Mouse (Mus musculus) midbrain, embryonic 15.5 days (tissue): Measurements from ENCODE around the gene Os9. TPM values are rescaled to one million over a fixed set of nuclear protein-coding genes. Genes with fewer than 3 reads are reported as not detected.

Experiments used
- ATAC-seq: fragments of 200-750 bp; cut with Nextera tagmentation; replicated peaks from 2 replicates; pipeline ENCODE4 v1.8.0; 2017; ENCODE audit warnings: moderate TSS enrichment
- H3K27ac ChIP-seq: fragments of 300-500 bp; sonication (generic); 2 replicates; pipeline ENCODE4 v1.5.1; 2015; ENCODE audit warnings: mild to moderate bottlenecking, inconsistent platforms
- H3K27me3 ChIP-seq: fragments of 300-500 bp; sonication (generic); replicated peaks from 2 replicates; pipeline ENCODE4 v1.6.1; 2015; ENCODE audit warnings: inconsistent platforms
- H3K36me3 ChIP-seq: fragments of 300-500 bp; sonication (generic); replicated peaks from 2 replicates; pipeline ENCODE4 v1.6.1; 2015; ENCODE audit warnings: inconsistent platforms
- H3K4me1 ChIP-seq: fragments of 300-500 bp; sonication (generic); 2 replicates; pipeline ENCODE4 v1.6.1; 2015; ENCODE audit warnings: inconsistent platforms
- H3K4me2 ChIP-seq: fragments of 300-500 bp; sonication (generic); 2 replicates; pipeline ENCODE4 v1.6.1; 2015; ENCODE audit warnings: inconsistent platforms, mild to moderate bottlenecking, moderate library complexity
- H3K4me3 ChIP-seq: fragments of 300-500 bp; sonication (generic); 2 replicates; pipeline ENCODE4 v1.5.1; 2015; ENCODE audit warnings: mild to moderate bottlenecking, inconsistent platforms
- H3K9ac ChIP-seq: fragments of 300-500 bp; sonication (generic); 2 replicates; pipeline ENCODE4 v1.6.1; 2015; ENCODE audit warnings: mild to moderate bottlenecking, inconsistent platforms
- H3K9me3 ChIP-seq: fragments of 300-500 bp; sonication (generic); 2 replicates; pipeline ENCODE4 v1.6.1; 2016; ENCODE audit warnings: inconsistent platforms
- WGBS: fragments of 180-500 bp; shearing (Covaris S2); methylation state at CpG from one replicate; pipeline ENCODE4 v1.1.7; 2015; ENCODE audit warnings: mixed read lengths; 5-methylcytosine and 5-hydroxymethylcytosine counted together
- polyA plus RNA-seq: library from polyadenylated mRNA; unstranded; fragments of >200 nt; fragmentation: Nextera tagmentation; extraction: Ambion mirVana; gene quantifications from 2 replicates; pipeline ENCODE4 v1.2.1, GENCODE M21; 2015

The Os9 gene
- polyA plus RNA-seq, 1 experiment from 2014 or later: 135 TPM

- Histone ChIP-seq H3K9me3 (no peaks in the 10 kb centered on the region), H3K36me3 (0 out of 2 replicates have a peak, but pooled peaks cover 2% of the 10 kb centered on the region), H3K27me3 (no peaks in the 10 kb centered on the region), H3K4me2 (peak overlapping the region; percentile 97), H3K9ac (peak overlapping the region; percentile 41), H3K4me1 (peaks cover 34% of the 10 kb centered on the region), H3K4me3 (peak overlapping the region; percentile 25), H3K27ac (peak overlapping the region; percentile 86)
- WGBS: 5% methylated on average over 4 of the region's 4 CpGs
- no peak for ATAC-seq
These were observed 2.5 kb upstream of the Os9 start for GRCm38 (mm10) chr10:127123436-127123805.

- Histone ChIP-seq H3K9ac (peak overlapping the region; percentile 41), H3K4me2 (peak overlapping the region; percentile 97), H3K27ac (peak overlapping the region; percentile 86), H3K4me3 (peak overlapping the region; percentile 25), H3K27me3 (no peaks in the 10 kb centered on the region), H3K9me3 (no peaks in the 10 kb centered on the region), H3K36me3 (0 out of 2 replicates have a peak, but pooled peaks cover 2% of the 10 kb centered on the region), H3K4me1 (peaks cover 34% of the 10 kb centered on the region)
- WGBS: 5% methylated on average over 13 of the region's 13 CpGs
- ATAC-seq: peak; percentile 31; the same call in 1 of the 2 replicates
These were observed 2.0 kb upstream of the Os9 start for GRCm38 (mm10) chr10:127122784-127123435.

- 0 out of 2 replicates have a peak, but pooled peaks cover 6% of the 10 kb centered on the region for H3K36me3 ChIP-seq
- 84% methylated on average over 3 of the region's 3 CpGs for WGBS
- H3K27me3 ChIP-seq: no peaks in the 10 kb centered on the region
- H3K27ac ChIP-seq: peak overlapping the region; percentile 86
- peaks cover 34% of the 10 kb centered on the region for H3K4me1 ChIP-seq
- H3K9ac ChIP-seq: peak overlapping the region; percentile 44
- peak overlapping the region; percentile 97 for H3K4me2 ChIP-seq
- H3K9me3 ChIP-seq: no peaks in the 10 kb centered on the region
- ATAC-seq: no peak
- peak overlapping the region; percentile 88 for H3K4me3 ChIP-seq
These were observed 1.1 kb upstream of the Os9 start for GRCm38 (mm10) chr10:127122018-127122417.

GRCm38 (mm10) chr10:127120301-127121065 is 448 bp downstream of the Os9 start:
- Histone ChIP-seq H3K4me3 (peak overlapping the region; percentile 88), H3K9ac (peak overlapping the region; percentile 86)
- 2% methylated on average over 34 of the region's 34 CpGs for WGBS

GRCm38 (mm10) chr10:127119229-127119628 is 1.7 kb downstream of the Os9 start:
- Histone ChIP-seq H3K27me3 (no peaks in the 10 kb centered on the region), H3K4me1 (peaks cover 34% of the 10 kb centered on the region), H3K4me3 (no peak overlapping the region), H3K36me3 (peaks cover 11% of the 10 kb centered on the region; the same call in 1 of the 2 replicates), H3K9me3 (no peaks in the 10 kb centered on the region), H3K27ac (no peak overlapping the region), H3K4me2 (no peak overlapping the region), H3K9ac (no peak overlapping the region)
- WGBS: 92% methylated on average over 10 of the region's 10 CpGs
- no peak for ATAC-seq

More at GRCm38 (mm10) chr10:127120301-127121065, 448 bp downstream of the Os9 start:
- H3K27me3 ChIP-seq: no peaks in the 10 kb centered on the region
- peak overlapping the region; percentile 97 for H3K4me2 ChIP-seq
- H3K4me1 ChIP-seq: peaks cover 34% of the 10 kb centered on the region
- ATAC-seq: peak; percentile 56
- H3K36me3 ChIP-seq: 0 out of 2 replicates have a peak, but pooled peaks cover 11% of the 10 kb centered on the region
- H3K27ac ChIP-seq: peak overlapping the region; percentile 77
- H3K9me3 ChIP-seq: no peaks in the 10 kb centered on the region

- Histone ChIP-seq H3K9ac (no peak overlapping the region), H3K4me3 (no peak overlapping the region), H3K36me3 (peaks cover 11% of the 10 kb centered on the region; the same call in 1 of the 2 replicates), H3K27me3 (no peaks in the 10 kb centered on the region), H3K4me1 (peaks cover 32% of the 10 kb centered on the region), H3K27ac (no peak overlapping the region), H3K9me3 (no peaks in the 10 kb centered on the region), H3K4me2 (no peak overlapping the region)
- WGBS: 86% methylated on average over 11 of the region's 11 CpGs
- no peak for ATAC-seq
These were observed 2.5 kb downstream of the Os9 start for GRCm38 (mm10) chr10:127118470-127118869.

- Histone ChIP-seq H3K9ac (no peak overlapping the region), H3K4me3 (no peak overlapping the region), H3K9me3 (no peaks in the 10 kb centered on the region), H3K27me3 (no peaks in the 10 kb centered on the region), H3K4me2 (no peak overlapping the region), H3K4me1 (peaks cover 8% of the 10 kb centered on the region), H3K36me3 (peaks cover 18% of the 10 kb centered on the region), H3K27ac (no peak overlapping the region)
- no peak for ATAC-seq
- WGBS: 81% methylated on average over 2 of the region's 2 CpGs
These were observed 5.9 kb downstream of the Os9 start for GRCm38 (mm10) chr10:127115068-127115467.

GRCm38 (mm10) chr10:127114408-127114807 is 6.5 kb downstream of the Os9 start:
- Histone ChIP-seq H3K4me3 (no peak overlapping the region), H3K9ac (no peak overlapping the region), H3K27ac (no peak overlapping the region), H3K4me1 (peaks cover 1% of the 10 kb centered on the region; the same call in 1 of the 2 replicates), H3K9me3 (no peaks in the 10 kb centered on the region), H3K27me3 (no peaks in the 10 kb centered on the region), H3K36me3 (peaks cover 18% of the 10 kb centered on the region), H3K4me2 (no peak overlapping the region)
- WGBS: 90% methylated on average over 11 of the region's 11 CpGs
- no peak for ATAC-seq

GRCm38 (mm10) chr10:127111001-127111887 is 9.7 kb downstream of the Os9 start:
- WGBS: 90% methylated on average over 15 of the region's 15 CpGs
- ATAC-seq: no peak

GRCm38 (mm10) chr10:127108262-127108583 is 12.7 kb downstream of the Os9 start:
- H3K27ac ChIP-seq: no peak overlapping the region
- H3K36me3 ChIP-seq: peaks cover 17% of the 10 kb centered on the region
- H3K9ac ChIP-seq: no peak overlapping the region
- no peak for ATAC-seq
- no peaks in the 10 kb centered on the region for H3K4me1 ChIP-seq
- no peak overlapping the region for H3K4me2 ChIP-seq
- H3K27me3 ChIP-seq: no peaks in the 10 kb centered on the region
- WGBS: 90% methylated on average over 3 of the region's 3 CpGs
- H3K9me3 ChIP-seq: no peaks in the 10 kb centered on the region
- no peak overlapping the region for H3K4me3 ChIP-seq

More at GRCm38 (mm10) chr10:127111001-127111887, 9.7 kb downstream of the Os9 start:
- Histone ChIP-seq H3K4me1 (no peaks in the 10 kb centered on the region), H3K36me3 (peaks cover 22% of the 10 kb centered on the region), H3K9ac (no peak overlapping the region), H3K27ac (no peak overlapping the region), H3K4me3 (no peak overlapping the region), H3K4me2 (no peak overlapping the region), H3K9me3 (no peaks in the 10 kb centered on the region), H3K27me3 (no peaks in the 10 kb centered on the region)

GRCm38 (mm10) chr10:127107563-127108261 is 13.2 kb downstream of the Os9 start:
- H3K9me3 ChIP-seq: no peaks in the 10 kb centered on the region

More at GRCm38 (mm10) chr10:127107563-127108261, 13.2 kb downstream of the Os9 start:
- WGBS: 90% methylated on average over 16 of the region's 16 CpGs
- H3K36me3 ChIP-seq: peaks cover 17% of the 10 kb centered on the region
- H3K27me3 ChIP-seq: no peaks in the 10 kb centered on the region
- no peak overlapping the region for H3K27ac ChIP-seq
- no peak for ATAC-seq
- no peak overlapping the region for H3K4me3 ChIP-seq
- no peak overlapping the region for H3K9ac ChIP-seq
- H3K4me1 ChIP-seq: no peaks in the 10 kb centered on the region
- no peak overlapping the region for H3K4me2 ChIP-seq
